In genomic region chr3:152396988-152397314, GRCm38 (mm10) we compare ENCODE assay signal across 8 mouse cellular contexts. TPM values are rescaled to one million over a fixed set of nuclear protein-coding genes. Genes with fewer than 3 reads are reported as not detected.
A peak's percentile ranks its signal among the peaks of the same experiment; 100 is the strongest.
DNase-seq lines count a peak whose midpoint lies in the region; ATAC-seq and TF ChIP-seq lines count a peak whose summit lies in the region.

No protein-coding gene starts in this region.

- H3K27me3 ChIP-seq in forebrain, embryonic 10.5 days (ENCODE audit: poor library complexity, severe bottlenecking) = no peaks in the 10 kb centered on the region
- H3K27me3 ChIP-seq in limb, embryonic 11.5 days (ENCODE audit: control insufficient read depth, insufficient read depth, low read length) = no peaks in the 10 kb centered on the region

- H3K4me3 ChIP-seq in lung, adult 2 months (replicated peaks; ENCODE audit: extremely low read depth, low read depth, low read length) = peak overlapping the region; percentile 100
- H3K4me3 ChIP-seq in forebrain, embryonic 10.5 days = peak overlapping the region; percentile 85
- peak overlapping the region; percentile 58 for H3K4me3 ChIP-seq in limb, embryonic 11.5 days (ENCODE audit: low read depth, low read length)

- 2% methylated on average over 10 of the region's 10 CpGs for WGBS in lung, adult 2 months
- WGBS in forebrain, embryonic 10.5 days = 3% methylated on average over 10 of the region's 10 CpGs
- WGBS in limb, embryonic 11.5 days = 1% methylated on average over 10 of the region's 10 CpGs

- peaks cover 38% of the 10 kb centered on the region for H3K36me3 ChIP-seq in forebrain, embryonic 10.5 days (replicated peaks)
- H3K36me3 ChIP-seq in limb, embryonic 11.5 days (ENCODE audit: control insufficient read depth, insufficient read depth, low read length) = peaks cover 4% of the 10 kb centered on the region; the same call in 1 of the 2 replicates

- peak overlapping the region; percentile 79 for H3K4me2 ChIP-seq in limb, embryonic 11.5 days (ENCODE audit: low read depth, severe bottlenecking)

- no peaks in the 10 kb centered on the region for H3K9me3 ChIP-seq in forebrain, embryonic 10.5 days
- no peaks in the 10 kb centered on the region for H3K9me3 ChIP-seq in limb, embryonic 11.5 days (ENCODE audit: control insufficient read depth, low read length)

- peaks cover 17% of the 10 kb centered on the region for H3K4me1 ChIP-seq in lung, adult 2 months (ENCODE audit: control insufficient read depth, insufficient read depth, low read length)
- peaks cover 34% of the 10 kb centered on the region for H3K4me1 ChIP-seq in forebrain, embryonic 10.5 days
- peaks cover 9% of the 10 kb centered on the region; the same call in 1 of the 2 replicates for H3K4me1 ChIP-seq in limb, embryonic 11.5 days (ENCODE audit: control insufficient read depth, insufficient read depth, low read length)

- H3K9ac ChIP-seq in limb, embryonic 11.5 days (ENCODE audit: low read length) = peak overlapping the region; percentile 93

- DNase-seq in cerebellum, postnatal 14 days = no peak
- DNase-seq in lung, adult 2 months = no peak
- no peak for DNase-seq in lung, postnatal 4 days
- DNase-seq in forebrain, embryonic 10.5 days (ENCODE audit: extremely low spot score, low spot score) = no peak
- no peak for DNase-seq in limb, embryonic 11.5 days (ENCODE audit: low spot score)
- DNase-seq in naive thymus-derived CD4-positive, alpha-beta T cell, adult 2 months (ENCODE audit: low read depth) = peak; percentile 55
- DNase-seq in embryo, embryonic 9.5 days (ENCODE audit: extremely low spot score) = no peak

- no peak for TF ChIP-seq POLR2A in lung, adult 2 months (IDR thresholded peaks at IDR 0.05; ENCODE audit: borderline replicate concordance, extremely low read depth, low read depth, low read length)

- ATAC-seq in cerebellum, adult (ENCODE audit: insufficient number of reproducible peaks, low FRiP score, low TSS enrichment) = peak; percentile 26; the same call in 1 of the 2 replicates
- no peak for ATAC-seq in limb, embryonic 11.5 days (ENCODE audit: insufficient number of reproducible peaks, low FRiP score, low TSS enrichment, low read depth)

- TF ChIP-seq CTCF in lung, adult 2 months (IDR thresholded peaks at IDR 0.05; ENCODE audit: insufficient read depth, low read length) = no peak

- H3K27ac ChIP-seq in forebrain, embryonic 10.5 days = peak overlapping the region; percentile 99
- H3K27ac ChIP-seq in limb, embryonic 11.5 days (replicated peaks; ENCODE audit: low read depth, low read length) = peak overlapping the region; percentile 97

RNA-seq across cellular contexts. Expression of gene Zzz3, which starts 1.7 kb away (rescaled TPM):
- polyA plus RNA-seq in lung, adult 2 months (2012; rRNA removed) = 13.9 and 19.7 TPM in 2 replicates
- polyA plus RNA-seq in forebrain, embryonic 10.5 days (2016; fragmentation: Nextera tagmentation; extraction: Ambion mirVana) = 56.4 and 60.7 TPM in 2 replicates
- polyA plus RNA-seq in limb, embryonic 11.5 days (2014; fragmentation: Nextera tagmentation; extraction: Ambion mirVana) = 68.2 and 68.7 TPM in 2 replicates

RNA-seq across cellular contexts. Expression of gene Usp33, which starts 50.7 kb away (rescaled TPM):
- 16.3 and 26.6 TPM in 2 replicates for polyA plus RNA-seq in lung, adult 2 months (2012; rRNA removed)
- polyA plus RNA-seq in forebrain, embryonic 10.5 days (2016; fragmentation: Nextera tagmentation; extraction: Ambion mirVana) = 47.4 and 47.8 TPM in 2 replicates
- polyA plus RNA-seq in limb, embryonic 11.5 days (2014; fragmentation: Nextera tagmentation; extraction: Ambion mirVana) = 55.7 and 56.8 TPM in 2 replicates

RNA-seq across cellular contexts. Expression of gene Miga1, which starts 56.7 kb away (rescaled TPM):
- 9.5 and 11.6 TPM in 2 replicates for polyA plus RNA-seq in lung, adult 2 months (2012; rRNA removed)
- 19.3 and 22.1 TPM in 2 replicates for polyA plus RNA-seq in forebrain, embryonic 10.5 days (2016; fragmentation: Nextera tagmentation; extraction: Ambion mirVana)
- polyA plus RNA-seq in limb, embryonic 11.5 days (2014; fragmentation: Nextera tagmentation; extraction: Ambion mirVana) = 21.4 and 21.8 TPM in 2 replicates
